Mouse (Mus musculus) embryonic facial prominence, embryonic 12.5 days (tissue): ENCODE measurements around the gene Syvn1. TPM values are rescaled to one million over a fixed set of nuclear protein-coding genes. Genes with fewer than 3 reads are reported as not detected.

Source experiments
- ATAC-seq: fragments of 200-750 bp; cut with Nextera tagmentation; 2 replicates; pipeline ENCODE4 v1.8.0; 2017; ENCODE audit not compliant: insufficient number of reproducible peaks, insufficient read depth, low FRiP score, low TSS enrichment
- H3K27ac ChIP-seq: fragments of 300-500 bp; sonication (generic); 2 replicates; pipeline ENCODE4 v1.5.1; 2016; ENCODE audit warnings: mild to moderate bottlenecking
- H3K27me3 ChIP-seq: fragments of 300-500 bp; sonication (generic); 2 replicates; pipeline ENCODE4 v1.6.1; 2016; ENCODE audit warnings: mild to moderate bottlenecking, moderate library complexity
- H3K36me3 ChIP-seq: fragments of 300-500 bp; sonication (generic); 2 replicates; pipeline ENCODE4 v1.6.1; 2016; ENCODE audit warnings: mild to moderate bottlenecking
- H3K4me1 ChIP-seq: fragments of 300-500 bp; sonication (generic); 2 replicates; pipeline ENCODE4 v1.6.1; 2016
- H3K4me2 ChIP-seq: fragments of 300-500 bp; sonication (generic); replicated peaks from 2 replicates; pipeline ENCODE4 v1.6.1; 2016; ENCODE audit warnings: mild to moderate bottlenecking, moderate library complexity
- H3K4me3 ChIP-seq: fragments of 300-500 bp; sonication (generic); 2 replicates; pipeline ENCODE4 v1.5.1; 2016; ENCODE audit warnings: mild to moderate bottlenecking
- H3K9ac ChIP-seq: fragments of 300-500 bp; sonication (generic); 2 replicates; pipeline ENCODE4 v1.6.1; 2016; ENCODE audit warnings: mild to moderate bottlenecking, moderate library complexity
- H3K9me3 ChIP-seq: fragments of 300-500 bp; sonication (generic); 2 replicates; pipeline ENCODE4 v1.6.1; 2016; ENCODE audit warnings: mild to moderate bottlenecking, moderate library complexity
- WGBS: fragments of 180-500 bp; shearing (Covaris S2); methylation state at CpG from one replicate; pipeline ENCODE4 v1.1.7; 2016; 5-methylcytosine and 5-hydroxymethylcytosine counted together
- microRNA-seq: library from miRNA; unstranded; fragments of <30 nt; microRNA quantifications from one replicate; pipeline ENCODE4, GENCODE M21; 2017
- polyA plus RNA-seq: library from polyadenylated mRNA; unstranded; fragments of >200 nt; fragmentation: Nextera tagmentation; extraction: Ambion mirVana; gene quantifications from 2 replicates; pipeline ENCODE4 v1.2.1, GENCODE M21; 2016

Syvn1 gene
- polyA plus RNA-seq, 1 experiment from 2014 or later: 26.4 TPM

DNA sequence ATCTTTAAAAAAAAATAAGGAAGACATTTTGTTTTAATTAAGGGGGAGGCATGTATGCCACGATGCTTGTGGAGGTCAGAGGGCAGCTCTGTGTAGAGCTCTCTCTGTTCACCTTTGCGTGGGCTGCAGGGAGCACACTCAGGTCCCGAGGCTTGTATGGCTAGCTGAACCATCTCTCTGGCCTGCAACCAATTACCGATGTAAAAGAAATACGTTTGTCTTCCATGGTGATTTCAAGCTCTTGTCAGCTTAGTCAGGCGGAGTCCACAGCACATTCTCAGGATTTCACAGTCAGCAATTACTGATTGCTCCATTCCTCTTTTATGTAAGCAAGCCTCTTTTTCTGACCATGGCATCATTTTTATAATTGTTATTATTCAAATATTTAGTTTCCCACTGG lies 54.8 kb downstream of the Syvn1 start:
- H3K9ac ChIP-seq: no peak overlapping the region; the same call in 1 of the 2 replicates
- ATAC-seq: no peak
- H3K4me3 ChIP-seq: no peak overlapping the region
- H3K9me3 ChIP-seq: no peaks in the 10 kb centered on the region
- 0 out of 2 replicates have a peak, but pooled peaks cover 3% of the 10 kb centered on the region for H3K4me1 ChIP-seq
- H3K27me3 ChIP-seq: no peaks in the 10 kb centered on the region
- H3K4me2 ChIP-seq: no peak overlapping the region
- H3K36me3 ChIP-seq: peaks cover 4% of the 10 kb centered on the region; the same call in 1 of the 2 replicates
- 25% methylated on average over 6 of the region's 6 CpGs for WGBS
- no peak overlapping the region for H3K27ac ChIP-seq

DNA sequence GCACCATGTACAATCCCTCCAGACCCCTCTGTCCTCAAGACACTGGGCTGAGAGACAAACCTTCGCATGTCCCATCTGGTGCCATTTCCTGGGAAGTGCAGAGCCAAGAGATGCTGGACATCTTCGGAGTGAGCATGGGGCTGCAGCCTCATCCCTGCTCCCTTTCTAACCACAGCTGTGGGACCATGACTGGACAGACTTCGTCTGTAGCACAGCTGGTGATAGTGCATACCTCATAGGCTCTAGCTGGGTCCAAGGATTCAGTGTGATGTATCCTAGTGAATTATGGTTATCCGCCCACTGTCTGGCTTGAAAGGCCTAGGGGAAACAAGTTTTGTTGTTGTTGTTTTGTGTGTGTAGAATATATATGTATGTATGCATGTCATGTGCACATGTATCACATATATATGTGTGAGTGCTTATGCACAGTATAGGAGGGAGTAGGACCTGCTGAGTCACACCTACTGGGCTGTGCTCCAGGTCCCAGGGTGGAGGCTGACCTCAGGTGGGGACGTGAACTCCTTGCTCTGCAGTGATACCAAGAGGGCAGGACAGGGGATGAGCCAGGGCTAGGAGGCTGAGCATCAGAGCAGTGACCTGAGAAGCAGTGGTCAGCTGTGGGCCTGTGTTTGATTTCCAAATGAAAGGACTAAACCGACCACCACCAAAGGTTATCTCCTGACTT lies 55.9 kb downstream of the Syvn1 start:
- WGBS: 80% methylated on average over 6 of the region's 6 CpGs
- H3K27me3 ChIP-seq: no peaks in the 10 kb centered on the region
- no peak for ATAC-seq

More for the DNA sequence above, 55.9 kb downstream of the Syvn1 start:
- Histone ChIP-seq H3K4me3 (no peak overlapping the region), H3K9me3 (no peaks in the 10 kb centered on the region), H3K9ac (no peak overlapping the region), H3K4me1 (0 out of 2 replicates have a peak, but pooled peaks cover 3% of the 10 kb centered on the region), H3K4me2 (no peak overlapping the region), H3K36me3 (no peaks in the 10 kb centered on the region; the same call in 1 of the 2 replicates), H3K27ac (no peak overlapping the region)

Small RNAs within 50 kb of the gene (microRNA-seq; reads per million reads assigned to microRNA genes)
- gene Mir6988: 1.8 reads per million, percentile 3 among the genes with 10 or more reads in this experiment

Other genes starting within 250 kb of the Syvn1 start
- gene Frmd8, start 171.3 kb upstream of the Syvn1 start, polyA plus RNA-seq: 35.3 and 41.4 TPM in 2 replicates
- gene Slc25a45, start 168.8 kb upstream of the Syvn1 start, polyA plus RNA-seq: 2.0 and 3.1 TPM in 2 replicates
- 5.3 and 6.3 TPM in 2 replicates for gene Tigd3, start 152.4 kb upstream of the Syvn1 start, polyA plus RNA-seq
- 192 and 207 TPM in 2 replicates for gene Dpf2, start 133.6 kb upstream of the Syvn1 start, polyA plus RNA-seq
- 3.6 and 4.2 TPM in 2 replicates for gene Cdc42ep2, start 121.8 kb upstream of the Syvn1 start, polyA plus RNA-seq
- gene Pola2, start 82.4 kb upstream of the Syvn1 start, polyA plus RNA-seq: 80.5 and 82.9 TPM in 2 replicates
- not detected in 2 replicates for gene Slc22a20, start 60.4 kb upstream of the Syvn1 start, polyA plus RNA-seq
- gene Capn1, start 30.7 kb upstream of the Syvn1 start, polyA plus RNA-seq: 7.0 and 7.7 TPM in 2 replicates
- 79.3 and 79.4 TPM in 2 replicates for gene Mrpl49, start 11.2 kb downstream of the Syvn1 start, polyA plus RNA-seq
- 703 and 704 TPM in 2 replicates for gene Fau, start 11.3 kb downstream of the Syvn1 start, polyA plus RNA-seq
- 38.1 and 39.3 TPM in 2 replicates for gene Znhit2, start 14.6 kb downstream of the Syvn1 start, polyA plus RNA-seq
- gene Tm7sf2, start 21.8 kb downstream of the Syvn1 start, polyA plus RNA-seq: 31.9 and 33.2 TPM in 2 replicates
- gene Vps51, start 30.7 kb downstream of the Syvn1 start, polyA plus RNA-seq: 76.0 and 78.4 TPM in 2 replicates
- not detected in 2 replicates for gene Tmem262, start 33.5 kb downstream of the Syvn1 start, polyA plus RNA-seq
- 1.2 and 2.0 TPM in 2 replicates for gene Gm28374, start 35.7 kb downstream of the Syvn1 start, polyA plus RNA-seq
- gene Zfpl1, start 38.4 kb downstream of the Syvn1 start, polyA plus RNA-seq: 75.5 and 80.8 TPM in 2 replicates
- gene Cdca5, start 38.4 kb downstream of the Syvn1 start, polyA plus RNA-seq: 40.6 TPM in 2 replicates
- 0.43 and 0.50 TPM in 2 replicates for gene AC131692.1, start 47.8 kb downstream of the Syvn1 start, polyA plus RNA-seq
- gene Naaladl1, start 59.2 kb downstream of the Syvn1 start, polyA plus RNA-seq: 0.55 and 0.64 TPM in 2 replicates
- 55.6 and 58.8 TPM in 2 replicates for gene Sac3d1, start 72.1 kb downstream of the Syvn1 start, polyA plus RNA-seq
- 33.6 and 35.8 TPM in 2 replicates for gene Snx15, start 81.7 kb downstream of the Syvn1 start, polyA plus RNA-seq
- gene Batf2, start 94.4 kb downstream of the Syvn1 start, polyA plus RNA-seq: not detected in 2 replicates
- gene Arl2, start 95.0 kb downstream of the Syvn1 start, polyA plus RNA-seq: 100 and 102 TPM in 2 replicates
- gene Majin, start 137.8 kb downstream of the Syvn1 start, polyA plus RNA-seq: not detected in 2 replicates
- 2.3 and 3.1 TPM in 2 replicates for gene Gpha2, start 179.8 kb downstream of the Syvn1 start, polyA plus RNA-seq
- 34.5 and 40.1 TPM in 2 replicates for gene Ppp2r5b, start 189.3 kb downstream of the Syvn1 start, polyA plus RNA-seq
- 11.7 and 12.0 TPM in 2 replicates for gene Atg2a, start 195.1 kb downstream of the Syvn1 start, polyA plus RNA-seq
- 76.6 and 77.6 TPM in 2 replicates for gene Ehd1, start 230.1 kb downstream of the Syvn1 start, polyA plus RNA-seq